ENCODE assay signal across 14 mouse cellular contexts in genomic region chr9:123497906-123498305, GRCm38 (mm10). TPM values are rescaled to one million over a fixed set of nuclear protein-coding genes. Genes with fewer than 3 reads are reported as not detected.
DNase-seq lines count a peak whose midpoint lies in the region; ATAC-seq and TF ChIP-seq lines count a peak whose summit lies in the region.
"Had no signal": no experiment of that assay in that cellular context is flagged by ENCODE, and none has a peak within 500 bp of the region (broad histone marks: within the 10 kb centered on the region; RNA-seq: fewer than 3 reads in every experiment).

No protein-coding gene starts in this region.

- H3K4me3 ChIP-seq in lung, embryonic 14.5 days (ENCODE audit: low read depth, low read length) = no peak overlapping the region
- H3K4me3 ChIP-seq in lung, adult 2 months (replicated peaks; ENCODE audit: extremely low read depth, low read depth, low read length) = no peak overlapping the region
- H3K4me3 ChIP-seq in megakaryocyte, embryonic 14.5 days (replicated peaks) = peak overlapping the region; percentile 14
- H3K4me3 ChIP-seq: forebrain, embryonic 10.5 days; heart, embryonic 10.5 days; hindbrain, embryonic 13.5 days; limb, embryonic 15.5 days had no signal

- H3K9ac ChIP-seq in lung, embryonic 14.5 days = no peak overlapping the region
- H3K9ac ChIP-seq: hindbrain, embryonic 13.5 days; limb, embryonic 15.5 days had no signal

- no peak; the same call in 1 of the 2 replicates for ATAC-seq in lung, embryonic 14.5 days (ENCODE audit: insufficient read depth)
- ATAC-seq in inflammation-experienced regulatory T-cells, adult 6 months = peak; percentile 72

- peaks cover 8% of the 10 kb centered on the region; the same call in 1 of the 2 replicates for H3K4me1 ChIP-seq in lung, embryonic 14.5 days (ENCODE audit: insufficient read depth)
- H3K4me1 ChIP-seq in lung, adult 2 months (ENCODE audit: control insufficient read depth, insufficient read depth, low read length) = no peaks in the 10 kb centered on the region; the same call in 1 of the 2 replicates
- H3K4me1 ChIP-seq in megakaryocyte, embryonic 14.5 days = peaks cover 41% of the 10 kb centered on the region

- TF ChIP-seq POLR2A in lung, adult 2 months (IDR thresholded peaks at IDR 0.05; ENCODE audit: borderline replicate concordance, extremely low read depth, low read depth, low read length) = no peak

- H3K27me3 ChIP-seq in lung, embryonic 14.5 days (ENCODE audit: insufficient read depth, low read length) = no peaks in the 10 kb centered on the region
- H3K27me3 ChIP-seq in megakaryocyte, embryonic 14.5 days (replicated peaks) = peaks cover 5% of the 10 kb centered on the region
- H3K27me3 ChIP-seq: hindbrain, embryonic 13.5 days; limb, embryonic 15.5 days had no signal

- peak; percentile 44 for DNase-seq in lung, embryonic 14.5 days
- no peak for DNase-seq in lung, adult 2 months
- peak; percentile 22 to 36 for DNase-seq in thymus, postnatal 36 days
- DNase-seq in left cerebral cortex, adult 8-10 months (ENCODE audit: low spot score in 2 of 2) = no peak
- DNase-seq in kidney, postnatal 4 days = no peak
- no peak for DNase-seq in kidney, postnatal 10 days
- DNase-seq: adrenal gland, postnatal 10 days; right cerebral cortex, postnatal 25 days had no signal

- H3K9me3 ChIP-seq in lung, embryonic 14.5 days (ENCODE audit: low read depth, low read length) = no peaks in the 10 kb centered on the region
- no peaks in the 10 kb centered on the region for H3K9me3 ChIP-seq in megakaryocyte, embryonic 14.5 days
- H3K9me3 ChIP-seq: forebrain, embryonic 10.5 days; heart, embryonic 10.5 days; hindbrain, embryonic 13.5 days; limb, embryonic 15.5 days had no signal

- peaks cover 31% of the 10 kb centered on the region for H3K36me3 ChIP-seq in lung, embryonic 14.5 days (ENCODE audit: insufficient read depth)
- peaks cover 47% of the 10 kb centered on the region for H3K36me3 ChIP-seq in megakaryocyte, embryonic 14.5 days (replicated peaks; ENCODE audit: low read length)

- no peak overlapping the region for H3K4me2 ChIP-seq in lung, embryonic 14.5 days
- H3K4me2 ChIP-seq: hindbrain, embryonic 13.5 days; limb, embryonic 15.5 days had no signal

- WGBS in lung, embryonic 14.5 days = 31% methylated on average over 5 of the region's 5 CpGs
- WGBS in lung, adult 2 months = 36% methylated on average over 5 of the region's 5 CpGs

- H3K27ac ChIP-seq in lung, embryonic 14.5 days (ENCODE audit: low read depth) = no peak overlapping the region
- H3K27ac ChIP-seq: forebrain, embryonic 10.5 days; heart, embryonic 10.5 days; hindbrain, embryonic 13.5 days; limb, embryonic 15.5 days had no signal

- TF ChIP-seq CTCF in lung, embryonic 14.5 days (IDR thresholded peaks at IDR 0.05; ENCODE audit: low read depth) = no peak
- TF ChIP-seq CTCF in lung, adult 2 months (IDR thresholded peaks at IDR 0.05; ENCODE audit: insufficient read depth, low read length) = no peak

RNA-seq across cellular contexts. Expression of gene Limd1, which starts 19.4 kb away (rescaled TPM):
- polyA plus RNA-seq in lung, embryonic 14.5 days (2014; fragmentation: Nextera tagmentation; extraction: Ambion mirVana) = 68.2 and 69.7 TPM in 2 replicates
- polyA plus RNA-seq in lung, adult 2 months (2012; rRNA removed) = 42.0 and 73.5 TPM in 2 replicates
- 10 to 100 TPM; 31.9 to 41.2 (median 36.2) TPM for polyA plus RNA-seq in inflammation-experienced regulatory T-cells, adult 6 months (2017; shearing (Covaris generic))
- polyA plus RNA-seq in megakaryocyte, embryonic 14.5 days (2012; ENCODE audit: insufficient read depth, low replicate concordance) = 5.0 and 8.8 TPM in 2 replicates
- 10 to 100 TPM in 1 of 4 experiments, 1 to 10 TPM in 3; 7.7 to 10.1 (median 8.0) TPM for total RNA-seq in left cerebral cortex, adult 8-10 months (2022)

RNA-seq across cellular contexts. Expression of gene Sacm1l, which starts 31.7 kb away (rescaled TPM):
- 47.6 and 53.0 TPM in 2 replicates for polyA plus RNA-seq in lung, embryonic 14.5 days (2014; fragmentation: Nextera tagmentation; extraction: Ambion mirVana)
- polyA plus RNA-seq in lung, adult 2 months (2012; rRNA removed) = 5.6 and 9.8 TPM in 2 replicates
- 10 to 100 TPM; 40.9 to 64.1 (median 49.7) TPM for polyA plus RNA-seq in inflammation-experienced regulatory T-cells, adult 6 months (2017; shearing (Covaris generic))
- 1.2 TPM in 1 of 2 replicates, not detected in the other for polyA plus RNA-seq in megakaryocyte, embryonic 14.5 days (2012; ENCODE audit: insufficient read depth, low replicate concordance)
- total RNA-seq in left cerebral cortex, adult 8-10 months (2022) = 10 to 100 TPM; 60.6 to 65.9 (median 62.7) TPM

Comparison
In these comparisons a context has a peak if more than half of its experiments do, and no peak if none do; other contexts are left out.
1. DNase-seq: peak in lung, embryonic 14.5 days (single experiment) and thymus, postnatal 36 days (2 of 2); none in lung, adult 2 months (single experiment), left cerebral cortex, adult 8-10 months (0 of 2), kidney, postnatal 4 days (0 of 2) and kidney, postnatal 10 days (single experiment).